Mouse (Mus musculus) spleen, postnatal 14 days (tissue): ENCODE results near the gene Gm21679.
"Not testable (repeated sequence)": the region's sequence is repeated elsewhere in the genome, so short reads cannot be mapped to it uniquely, and the experiment has no call there.

Experiments used
- DNase-seq, 2 experiments: peaks; one replicate each; pipeline ENCODE4 v3.0.0; 2021 to 2022; ENCODE audit warnings: low spot score in 2 of 2

The Gm21679 gene

GRCm38 (mm10) chrY:29683270-29683669, at the start of gene Gm21679:
Gm21679 (minus strand) TSS chrY:29683370.
- not testable (repeated sequence) for DNase-seq
